Mouse (Mus musculus): ENCODE measurements around the gene Cldnd2. TPM values are rescaled to one million over a fixed set of nuclear protein-coding genes. Genes with fewer than 3 reads are reported as not detected.

Cldnd2 gene
- under 1 TPM in 1 of 2 experiments, not detected in 1; 0.50 TPM for polyA plus RNA-seq (2017; shearing (Covaris generic))

DNA sequence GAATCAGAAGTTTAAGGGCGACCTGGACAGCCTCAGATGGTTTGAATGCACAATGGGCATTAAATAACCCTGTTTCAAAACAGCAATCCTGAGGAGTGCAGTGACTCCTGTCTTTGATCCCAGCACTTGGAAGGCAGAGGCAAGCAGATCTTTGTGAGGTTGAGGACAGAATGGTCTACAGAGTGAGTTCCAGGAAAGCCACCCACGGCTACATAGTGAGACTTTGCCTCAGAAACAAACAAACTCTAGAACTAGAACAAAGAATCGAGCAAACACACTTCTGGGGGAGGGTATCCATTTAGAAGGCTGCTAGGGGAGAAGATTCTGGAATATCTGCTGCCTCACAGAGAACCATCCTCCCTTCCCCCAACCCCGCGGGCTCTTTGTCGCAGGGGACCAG, at the start of gene Cldnd2:
Gene Cldnd2, plus strand, starts transcription at position 301 of the 400 bp plus-strand sequence.

DNA sequence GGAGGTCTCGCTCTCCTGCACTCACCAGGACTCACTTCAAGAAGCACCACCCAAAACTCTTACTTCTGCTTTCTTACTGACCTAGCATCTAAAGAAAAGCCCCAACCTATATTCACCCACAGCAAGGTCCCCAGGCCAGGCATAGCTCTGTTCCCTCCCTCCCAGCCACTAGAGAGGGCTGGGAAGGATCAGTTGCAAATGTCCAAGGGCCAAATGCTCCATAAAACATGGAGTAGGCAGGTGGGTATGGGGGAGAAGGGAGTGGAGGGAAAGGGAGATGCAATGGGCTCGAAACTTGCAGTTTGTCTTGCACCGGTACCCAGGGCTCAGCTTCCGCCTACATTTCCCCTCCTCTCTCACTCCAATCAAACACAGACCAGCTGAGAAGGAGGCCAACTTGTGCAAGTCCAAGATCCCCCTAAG, 32.4 kb upstream of the Cldnd2 start, which contains the start of gene Siglecg:
Gene Siglecg, plus strand, starts transcription at position 74 of the 423 bp plus-strand sequence.

DNA sequence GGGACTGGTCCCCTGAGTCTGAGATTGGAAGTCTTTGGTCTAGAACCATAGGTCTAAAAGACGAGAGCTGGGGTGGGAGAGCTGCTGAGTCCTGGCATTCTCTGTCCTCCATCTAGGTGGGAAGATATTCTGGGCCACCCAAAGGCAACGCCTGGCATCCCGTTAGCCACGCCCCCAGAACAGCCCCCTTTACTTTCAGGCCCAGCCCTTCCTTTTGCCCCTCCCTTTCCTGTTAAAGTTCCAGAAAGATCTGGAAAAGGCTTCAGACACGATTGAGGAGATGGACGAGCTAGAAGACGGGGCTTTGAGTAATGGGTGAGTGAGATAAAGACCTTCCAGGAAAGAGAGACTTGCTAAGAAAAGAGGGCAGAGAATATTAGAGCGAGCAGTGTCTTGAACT, 13.2 kb upstream of the Cldnd2 start, which contains the start of gene Lim2:
Gene Lim2, plus strand, starts transcription at position 265 of the 400 bp plus-strand sequence.

DNA sequence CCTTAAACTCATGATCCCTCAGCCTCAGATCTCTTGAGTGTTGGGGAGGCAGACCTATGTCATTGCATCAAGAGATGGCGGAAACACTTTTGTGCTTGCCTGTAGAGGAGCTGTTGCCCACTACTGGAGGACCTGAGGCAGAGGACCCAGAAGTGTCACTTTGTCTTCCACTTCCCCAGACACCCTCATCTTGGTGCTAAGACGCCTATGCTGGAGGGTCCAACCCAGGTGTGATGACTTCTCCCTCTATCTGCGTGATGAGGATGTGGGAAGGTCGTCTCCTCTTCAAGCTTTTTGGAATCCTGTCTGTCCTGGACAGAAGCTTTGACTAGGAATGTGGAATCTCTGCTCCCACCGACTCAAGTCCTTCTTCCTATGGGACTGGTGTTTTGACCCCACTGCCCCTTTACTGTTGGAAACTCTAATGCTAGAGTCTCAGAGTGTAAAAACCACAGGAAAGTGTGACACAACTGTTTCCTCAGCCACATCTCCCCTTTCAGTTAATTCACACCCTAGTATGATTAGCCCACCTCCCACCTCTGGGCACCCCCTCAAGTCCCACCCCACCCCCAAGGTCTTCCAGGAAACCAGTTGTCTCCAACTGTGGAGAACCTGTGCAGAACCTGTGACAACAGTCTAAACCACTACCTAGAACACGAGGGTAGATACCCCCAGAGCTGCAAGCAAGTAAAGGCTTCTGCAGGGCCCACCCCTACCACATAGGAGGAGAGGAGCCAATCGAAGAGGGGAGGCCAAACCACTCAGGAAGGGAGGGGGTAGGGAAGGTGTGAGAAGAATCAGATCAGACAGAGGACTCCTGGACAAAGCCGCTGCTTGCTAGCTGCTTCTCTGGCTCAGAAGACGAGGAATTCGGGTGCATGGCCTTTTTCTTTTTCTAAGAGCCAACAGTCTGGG, 4.0 kb upstream of the Cldnd2 start, which contains the start of gene Nkg7:
Gene Nkg7, plus strand, starts transcription at position 733 of the 915 bp plus-strand sequence.

DNA sequence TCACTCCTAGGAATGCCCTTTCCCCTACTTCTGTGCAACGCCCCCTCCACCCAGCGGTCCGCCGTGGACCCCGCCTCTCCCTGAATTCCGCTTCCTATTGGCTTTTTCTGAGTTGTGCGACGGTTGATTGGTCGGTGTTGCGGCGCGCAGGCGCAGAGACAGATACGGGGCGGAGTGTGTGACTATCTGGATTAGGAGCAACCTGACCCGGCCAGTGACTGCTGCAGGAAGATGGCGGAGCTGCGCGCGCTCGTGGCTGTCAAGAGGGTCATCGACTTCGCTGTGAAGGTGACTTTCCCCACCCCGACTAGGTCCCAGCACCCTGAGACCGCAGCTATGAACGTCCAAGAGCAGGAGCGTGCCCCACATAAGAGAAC, 3.3 kb downstream of the Cldnd2 start, which contains the start of the genes Etfb and Gm45233:
Gene Etfb, plus strand, starts transcription at position 167 of the 377 bp plus-strand sequence.
Gene Gm45233, plus strand, starts transcription at position 212 of the 377 bp plus-strand sequence.

DNA sequence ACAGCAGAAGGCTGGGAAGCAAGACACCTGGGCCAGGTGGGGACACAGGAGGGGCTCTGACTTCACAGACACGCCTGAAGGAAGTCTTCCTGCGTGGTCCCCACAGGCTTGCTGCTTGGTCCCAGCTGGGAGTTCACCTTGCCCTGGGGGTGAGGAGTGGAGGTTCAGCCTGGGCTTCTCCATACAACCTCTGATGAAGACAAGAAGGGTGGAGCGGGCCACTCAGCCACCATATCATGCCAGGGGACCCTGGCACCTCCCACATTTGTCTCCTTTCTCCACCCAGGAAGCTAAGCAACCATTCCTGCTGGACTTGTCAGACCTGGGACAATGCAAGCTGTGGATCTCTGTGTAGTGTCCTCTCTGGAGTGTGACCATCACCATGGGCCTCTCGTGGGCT, 22.3 kb downstream of the Cldnd2 start, which contains the start of gene Vsig10l:
Gene Vsig10l, plus strand, starts transcription at position 301 of the 400 bp plus-strand sequence.

DNA sequence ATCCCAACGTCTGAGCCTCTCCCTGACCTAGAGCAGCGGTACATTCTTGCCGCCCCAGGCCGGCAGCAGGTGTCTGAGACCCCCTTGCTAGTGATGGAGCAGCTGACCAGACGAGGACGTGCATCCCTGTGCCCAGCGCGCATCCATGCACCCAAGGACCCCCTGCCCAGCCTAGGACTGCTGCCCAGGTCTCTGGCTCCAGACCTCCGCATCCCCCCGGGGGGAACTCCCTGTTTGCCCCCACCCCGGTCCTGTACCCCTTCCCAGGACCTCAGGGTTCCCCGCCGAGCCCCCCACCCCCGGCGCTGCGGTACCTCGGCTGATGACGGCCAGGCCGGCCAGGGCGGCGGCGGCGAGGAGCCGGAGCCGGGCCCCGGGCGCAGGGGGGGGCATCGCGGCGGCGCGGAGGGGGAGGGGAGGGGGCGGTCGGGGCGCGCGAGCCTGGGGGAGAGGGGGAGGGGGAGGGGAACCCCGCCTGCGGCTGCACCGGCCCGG, 49.1 kb downstream of the Cldnd2 start, which contains the start of gene Iglon5:
Gene Iglon5, minus strand, starts transcription at position 445 of the 495 bp plus-strand sequence.

Other genes with a start within 250 kb of the Cldnd2 start
- gene Zfp715, start 127.5 kb upstream of the Cldnd2 start, polyA plus RNA-seq (2017; shearing (Covaris generic)): 10 to 100 TPM; 15.9 to 17.1 TPM
- gene Siglecf, start 89.4 kb upstream of the Cldnd2 start, polyA plus RNA-seq (2017; shearing (Covaris generic)): not detected
- gene Siglecg, start 32.6 kb upstream of the Cldnd2 start, polyA plus RNA-seq (2017; shearing (Covaris generic)): 1 to 10 TPM; 2.5 to 3.1 TPM
- not detected for gene Lim2, start 13.1 kb upstream of the Cldnd2 start, polyA plus RNA-seq (2017; shearing (Covaris generic))
- 100 to 1,000 TPM; 182 to 285 TPM for gene Nkg7, start 3.7 kb upstream of the Cldnd2 start, polyA plus RNA-seq (2017; shearing (Covaris generic))
- gene Etfb, start 3.3 kb downstream of the Cldnd2 start, polyA plus RNA-seq (2017; shearing (Covaris generic)): 100 to 1,000 TPM; 109 to 133 TPM
- gene Gm45233, start 3.3 kb downstream of the Cldnd2 start, polyA plus RNA-seq (2017; shearing (Covaris generic)): not detected
- gene Vsig10l, start 22.4 kb downstream of the Cldnd2 start, polyA plus RNA-seq (2017; shearing (Covaris generic)): 1 to 10 TPM; 5.6 to 8.2 TPM
- under 1 TPM in 1 of 2 experiments, not detected in 1; 0.25 TPM for gene Iglon5, start 49.3 kb downstream of the Cldnd2 start, polyA plus RNA-seq (2017; shearing (Covaris generic))
- under 1 TPM; 0.08 to 0.45 TPM for gene 4931406B18Rik, start 65.2 kb downstream of the Cldnd2 start, polyA plus RNA-seq (2017; shearing (Covaris generic))
- gene Cd33, start 103.6 kb downstream of the Cldnd2 start, polyA plus RNA-seq (2017; shearing (Covaris generic)): under 1 TPM in 1 of 2 experiments, not detected in 1; 0.10 TPM
- gene Zfp658, start 121.5 kb downstream of the Cldnd2 start, polyA plus RNA-seq (2017; shearing (Covaris generic)): 1 to 10 TPM; 4.8 to 7.8 TPM
- gene Zfp719, start 138.8 kb downstream of the Cldnd2 start, polyA plus RNA-seq (2017; shearing (Covaris generic)): 10 to 100 TPM in 1 of 2 experiments, 1 to 10 TPM in 1; 7.4 to 11.1 TPM
- gene Zfp819, start 166.4 kb downstream of the Cldnd2 start, polyA plus RNA-seq (2017; shearing (Covaris generic)): not detected
- gene Ceacam18, start 193.9 kb downstream of the Cldnd2 start, polyA plus RNA-seq (2017; shearing (Covaris generic)): under 1 TPM in 1 of 2 experiments, not detected in 1; 0.18 TPM
- gene Siglece, start 219.4 kb downstream of the Cldnd2 start, polyA plus RNA-seq (2017; shearing (Covaris generic)): under 1 TPM in 1 of 2 experiments, not detected in 1; 0.20 TPM
- gene Ctu1, start 231.2 kb downstream of the Cldnd2 start, polyA plus RNA-seq (2017; shearing (Covaris generic)): 10 to 100 TPM in 1 of 2 experiments, 1 to 10 TPM in 1; 8.3 to 10.0 TPM
- gene Klk14, start 249.6 kb downstream of the Cldnd2 start, polyA plus RNA-seq (2017; shearing (Covaris generic)): under 1 TPM in 1 of 2 experiments, not detected in 1; 0.22 TPM